Mouse (Mus musculus) ES-E14 (cell line): ENCODE data around the gene Usp3.

ENCODE experiments used
- CHD2 ChIP-seq: IDR thresholded peaks from 2 replicates; pipeline ENCODE4 v1.6.1; 2014; ENCODE audit warnings: mild to moderate bottlenecking, low read depth, low read length, inconsistent platforms
- HCFC1 ChIP-seq: IDR thresholded peaks from 2 replicates; pipeline ENCODE4 v1.6.1; 2012; ENCODE audit warnings: low read length, inconsistent platforms, borderline replicate concordance; ENCODE audit not compliant: insufficient read depth
- ZC3H11A ChIP-seq: IDR thresholded peaks from 2 replicates; pipeline ENCODE4 v1.6.1; 2012; ENCODE audit warnings: low read depth, mild to moderate bottlenecking, inconsistent platforms, low read length, borderline replicate concordance

- TF ChIP-seq ZC3H11A (no peak), HCFC1 (no peak), CHD2 (no peak)
Observed at GRCm38 (mm10) chr9:66616858-66617257, 23.9 kb upstream of the Usp3 start.
